Mouse (Mus musculus): Measurements from ENCODE around the gene Klhl30. TPM values are rescaled to one million over a fixed set of nuclear protein-coding genes. Genes with fewer than 3 reads are reported as not detected.

Klhl30 gene
- polyA plus RNA-seq, 1 experiment from 2014 or later = not detected

DNA sequence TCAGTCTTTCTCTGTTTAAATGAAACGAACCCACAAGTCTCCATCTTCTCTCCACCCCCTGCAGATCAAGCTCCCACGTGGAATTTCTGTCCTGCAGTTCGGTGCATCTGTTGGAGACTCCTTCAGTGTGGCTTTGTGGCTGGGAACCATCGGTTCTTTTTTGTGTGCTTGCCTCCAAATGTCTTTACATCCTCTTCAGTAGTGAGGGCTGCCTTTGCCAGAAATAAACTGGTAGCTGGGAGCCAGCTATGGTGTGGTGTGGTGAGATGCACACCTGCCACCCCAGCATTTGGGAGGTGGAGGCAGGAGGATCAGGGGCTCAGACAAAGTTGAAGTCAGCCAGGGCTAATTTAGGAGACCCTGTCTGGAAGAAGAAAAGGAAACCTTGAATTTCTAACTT lies 18.7 kb upstream of the Klhl30 start:
- Histone ChIP-seq H3K27me3 (no peaks in the 10 kb centered on the region), H3K4me3 (no peak overlapping the region), H3K36me3 (no peaks in the 10 kb centered on the region), H3K9me3 (no peaks in the 10 kb centered on the region), H3K27ac (replicated peaks) (no peak overlapping the region), H3K4me2 (replicated peaks) (no peak overlapping the region), H3K9ac (replicated peaks) (no peak overlapping the region), H3K4me1 (no peaks in the 10 kb centered on the region)
- no peak for ATAC-seq (replicated peaks)
- WGBS = 52% methylated on average over 4 of the region's 4 CpGs

DNA sequence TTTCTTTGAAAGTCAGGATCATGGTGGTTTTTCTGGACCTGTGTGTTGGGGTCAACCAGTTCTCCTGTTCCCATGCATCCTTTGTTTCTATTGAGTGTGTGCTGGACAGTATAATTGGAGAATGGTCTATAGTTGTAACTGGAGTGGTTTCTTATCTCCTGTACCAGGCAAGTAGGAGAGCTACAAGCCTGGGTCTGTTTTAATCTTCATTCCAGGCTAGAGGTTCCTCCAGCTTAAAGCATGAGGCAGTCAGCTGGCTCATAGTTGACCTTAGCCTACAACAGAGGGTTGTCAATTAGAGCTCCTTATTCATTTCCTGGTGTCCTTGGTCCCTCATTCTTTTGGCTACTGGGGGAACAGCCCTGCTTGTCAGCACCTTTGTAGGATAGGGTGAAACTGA lies 17.2 kb upstream of the Klhl30 start:
- no peak overlapping the region for H3K4me2 ChIP-seq (replicated peaks)
- no peak for ATAC-seq (replicated peaks)
- no peaks in the 10 kb centered on the region for H3K4me1 ChIP-seq
- no peaks in the 10 kb centered on the region for H3K9me3 ChIP-seq
- H3K27ac ChIP-seq (replicated peaks) = no peak overlapping the region
- no peak overlapping the region for H3K4me3 ChIP-seq
- no peaks in the 10 kb centered on the region for H3K27me3 ChIP-seq
- no peaks in the 10 kb centered on the region for H3K36me3 ChIP-seq
- no peak overlapping the region for H3K9ac ChIP-seq (replicated peaks)

DNA sequence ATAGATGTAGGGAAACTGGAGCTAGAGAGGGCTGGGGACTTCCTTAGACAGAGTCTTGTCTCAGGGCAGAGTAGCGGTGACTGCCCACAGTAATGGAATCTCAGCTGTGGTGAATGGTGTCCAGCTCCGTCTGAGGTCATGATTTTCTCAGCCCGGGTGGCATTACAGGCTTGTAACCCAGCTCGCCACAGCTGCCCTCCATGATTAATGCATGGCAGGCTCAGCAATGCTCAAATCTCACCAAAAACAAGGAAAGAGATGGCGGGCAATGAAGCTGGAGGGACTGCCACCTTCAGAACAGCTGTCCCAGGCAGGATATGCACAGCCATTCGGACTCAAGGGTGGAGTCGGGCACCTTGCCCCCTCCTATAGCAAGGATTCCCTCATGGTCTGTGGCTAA lies 13.5 kb upstream of the Klhl30 start:
- H3K9me3 ChIP-seq = no peaks in the 10 kb centered on the region
- 89% methylated on average over 7 of the region's 7 CpGs for WGBS
- H3K4me1 ChIP-seq = no peaks in the 10 kb centered on the region
- H3K4me3 ChIP-seq = no peak overlapping the region
- H3K27me3 ChIP-seq = no peaks in the 10 kb centered on the region
- H3K9ac ChIP-seq (replicated peaks) = no peak overlapping the region
- no peak overlapping the region for H3K4me2 ChIP-seq (replicated peaks)
- no peaks in the 10 kb centered on the region for H3K36me3 ChIP-seq
- no peak overlapping the region for H3K27ac ChIP-seq (replicated peaks)
- no peak for ATAC-seq (replicated peaks)

DNA sequence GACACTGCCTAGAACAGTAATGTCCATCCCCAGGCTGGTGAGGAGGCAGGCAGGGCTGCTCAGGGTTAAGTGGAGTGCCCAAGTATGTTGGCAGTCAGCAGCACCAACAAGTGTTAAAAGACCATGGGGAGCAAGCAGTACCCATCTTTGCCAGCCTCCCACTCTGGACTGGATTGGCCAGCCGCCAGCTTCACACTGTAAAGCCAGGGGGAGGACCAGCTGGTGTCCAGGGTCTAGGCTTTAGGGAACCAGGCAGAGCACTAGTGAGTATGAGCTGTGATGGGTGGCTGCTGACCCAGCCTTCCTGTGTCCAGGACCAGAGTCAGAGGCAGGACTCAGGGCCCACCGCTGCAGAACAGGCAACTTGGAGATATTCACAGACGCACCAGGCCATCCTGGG lies 6.8 kb upstream of the Klhl30 start:
- H3K4me3 ChIP-seq = no peak overlapping the region
- peaks cover 38% of the 10 kb centered on the region for H3K27me3 ChIP-seq
- no peak overlapping the region for H3K27ac ChIP-seq (replicated peaks)
- no peak overlapping the region for H3K9ac ChIP-seq (replicated peaks)
- H3K36me3 ChIP-seq = no peaks in the 10 kb centered on the region
- H3K4me2 ChIP-seq (replicated peaks) = no peak overlapping the region
- H3K4me1 ChIP-seq = peaks cover 11% of the 10 kb centered on the region
- ATAC-seq (replicated peaks) = 0 out of 2 replicates have a peak, but pooled peaks have one; percentile 14
- no peaks in the 10 kb centered on the region for H3K9me3 ChIP-seq
- WGBS = 75% methylated on average over 3 of the region's 3 CpGs

DNA sequence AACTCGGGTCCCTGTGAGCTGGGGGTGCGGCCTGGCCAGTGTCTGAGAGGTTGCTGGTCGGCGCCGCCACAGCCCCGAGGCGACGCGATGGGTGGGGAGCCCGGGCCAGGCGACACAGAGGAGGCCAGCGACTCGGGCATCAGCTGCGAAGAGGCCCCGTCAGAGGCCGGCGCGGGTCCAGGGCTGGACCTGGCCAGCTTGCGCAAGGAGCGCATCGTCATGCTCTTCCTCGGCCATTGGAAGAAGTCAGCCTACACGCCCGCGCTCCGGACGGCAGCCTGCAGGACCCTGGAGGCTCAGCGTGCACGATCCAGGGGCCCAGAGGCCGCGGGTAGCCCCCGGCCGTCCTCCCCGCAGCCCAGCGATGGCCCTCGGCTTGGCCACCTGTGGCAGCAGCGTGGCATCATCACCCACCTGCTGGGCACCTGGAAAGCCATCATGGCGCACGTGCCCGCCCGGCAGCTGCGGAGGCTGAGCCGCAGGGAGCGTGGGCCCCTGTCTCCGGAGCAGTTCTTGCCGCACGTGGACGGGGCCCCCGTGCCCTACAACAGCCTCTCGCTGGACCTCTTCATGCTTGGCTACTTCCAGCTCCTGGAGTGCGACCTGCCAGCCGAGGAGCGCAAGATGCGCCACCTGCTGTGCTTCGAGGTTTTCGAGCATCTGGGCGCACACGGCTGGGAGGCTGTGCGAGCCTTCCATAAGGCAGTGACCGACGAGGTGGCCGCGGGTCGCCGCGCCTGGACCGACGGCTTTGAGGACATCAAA lies 5.7 kb upstream of the Klhl30 start:
- peak overlapping the region; percentile 47 for H3K4me2 ChIP-seq (replicated peaks)
- H3K9ac ChIP-seq (replicated peaks) = no peak overlapping the region
- H3K36me3 ChIP-seq = no peaks in the 10 kb centered on the region
- H3K4me1 ChIP-seq = peaks cover 11% of the 10 kb centered on the region
- peaks cover 38% of the 10 kb centered on the region for H3K27me3 ChIP-seq
- peak overlapping the region; percentile 29 for H3K4me3 ChIP-seq
- no peak for ATAC-seq (replicated peaks)
- no peaks in the 10 kb centered on the region for H3K9me3 ChIP-seq
- H3K27ac ChIP-seq (replicated peaks) = no peak overlapping the region
- 2% methylated on average over 68 of the region's 68 CpGs for WGBS

DNA sequence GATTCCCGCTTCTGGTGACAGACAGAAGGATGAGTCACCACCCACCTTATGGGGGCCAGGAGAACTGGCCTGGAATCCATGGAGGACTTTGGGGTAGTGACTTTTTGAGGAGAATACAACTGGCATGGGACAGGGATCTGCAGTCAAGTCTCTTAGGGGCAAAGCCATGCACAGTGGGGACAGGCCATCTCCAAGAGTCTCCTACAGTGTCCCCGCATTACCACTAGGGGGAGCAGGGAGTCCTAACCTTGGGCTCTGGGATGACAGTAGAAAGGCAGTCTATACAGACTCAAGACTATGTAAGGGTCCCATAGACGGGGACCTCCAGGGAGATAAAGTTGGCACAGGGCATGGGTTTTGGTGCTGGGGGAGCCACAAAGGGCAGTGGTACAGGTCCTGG lies 3.9 kb upstream of the Klhl30 start:
- Histone ChIP-seq H3K4me2 (replicated peaks) (no peak overlapping the region), H3K27ac (replicated peaks) (no peak overlapping the region), H3K4me3 (no peak overlapping the region), H3K4me1 (peaks cover 11% of the 10 kb centered on the region), H3K27me3 (peaks cover 38% of the 10 kb centered on the region), H3K9me3 (no peaks in the 10 kb centered on the region), H3K9ac (replicated peaks) (no peak overlapping the region), H3K36me3 (no peaks in the 10 kb centered on the region)
- ATAC-seq (replicated peaks) = peak; percentile 86
- 35% methylated on average over 3 of the region's 3 CpGs for WGBS

DNA sequence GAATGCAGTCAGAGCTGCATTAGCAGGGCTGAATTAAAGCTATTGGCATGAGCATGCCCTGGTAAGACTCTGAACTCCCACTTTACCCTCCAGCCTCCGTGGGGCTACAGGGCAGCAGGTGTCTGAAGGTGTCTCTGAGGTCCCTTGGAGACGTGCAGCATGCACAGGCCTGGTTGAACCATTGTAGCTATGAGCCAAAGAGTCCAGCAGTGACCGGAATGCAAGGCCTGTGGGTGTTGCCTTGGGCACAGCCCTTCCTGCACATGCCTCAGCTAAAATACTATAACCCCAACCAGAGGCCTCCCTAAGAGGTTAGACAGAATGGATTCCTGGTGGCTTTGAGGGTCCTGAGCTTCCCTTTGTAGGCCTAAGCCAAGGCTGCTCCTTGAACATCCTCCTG lies 433 bp downstream of the Klhl30 start:
- no peak overlapping the region for H3K4me2 ChIP-seq (replicated peaks)
- H3K36me3 ChIP-seq = no peaks in the 10 kb centered on the region
- no peak overlapping the region for H3K9ac ChIP-seq (replicated peaks)
- H3K27ac ChIP-seq (replicated peaks) = no peak overlapping the region
- no peak overlapping the region for H3K4me3 ChIP-seq
- H3K4me1 ChIP-seq = no peaks in the 10 kb centered on the region
- peaks cover 6% of the 10 kb centered on the region for H3K27me3 ChIP-seq
- H3K9me3 ChIP-seq = no peaks in the 10 kb centered on the region
- 78% methylated on average over 3 of the region's 3 CpGs for WGBS
- ATAC-seq (replicated peaks) = no peak

DNA sequence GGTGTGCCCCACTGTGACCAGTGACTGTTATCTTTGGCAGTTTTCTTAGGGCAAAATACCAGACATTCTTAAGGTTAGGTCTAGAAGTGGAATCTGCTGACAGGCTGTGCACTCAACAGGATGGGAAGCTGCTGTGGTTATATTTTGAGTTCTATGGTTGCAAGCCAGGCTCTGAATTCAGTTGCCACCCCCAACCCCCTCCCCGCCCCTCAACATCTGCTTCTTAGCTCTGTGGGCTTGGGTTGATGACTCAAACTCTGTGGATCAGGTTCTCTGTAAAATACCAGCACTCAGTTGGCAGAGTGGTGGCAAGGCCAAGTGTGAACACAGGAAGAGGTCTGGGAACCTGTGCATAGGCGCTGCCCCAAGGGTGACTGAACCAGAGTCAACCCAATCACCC lies 1.5 kb downstream of the Klhl30 start:
- H3K36me3 ChIP-seq = no peaks in the 10 kb centered on the region
- no peaks in the 10 kb centered on the region for H3K27me3 ChIP-seq
- H3K4me1 ChIP-seq = no peaks in the 10 kb centered on the region
- 79% methylated on average over 2 of the region's 2 CpGs for WGBS
- no peak overlapping the region for H3K27ac ChIP-seq (replicated peaks)
- no peak for ATAC-seq (replicated peaks)
- no peak overlapping the region for H3K4me2 ChIP-seq (replicated peaks)
- no peaks in the 10 kb centered on the region for H3K9me3 ChIP-seq
- no peak overlapping the region for H3K4me3 ChIP-seq
- H3K9ac ChIP-seq (replicated peaks) = no peak overlapping the region

DNA sequence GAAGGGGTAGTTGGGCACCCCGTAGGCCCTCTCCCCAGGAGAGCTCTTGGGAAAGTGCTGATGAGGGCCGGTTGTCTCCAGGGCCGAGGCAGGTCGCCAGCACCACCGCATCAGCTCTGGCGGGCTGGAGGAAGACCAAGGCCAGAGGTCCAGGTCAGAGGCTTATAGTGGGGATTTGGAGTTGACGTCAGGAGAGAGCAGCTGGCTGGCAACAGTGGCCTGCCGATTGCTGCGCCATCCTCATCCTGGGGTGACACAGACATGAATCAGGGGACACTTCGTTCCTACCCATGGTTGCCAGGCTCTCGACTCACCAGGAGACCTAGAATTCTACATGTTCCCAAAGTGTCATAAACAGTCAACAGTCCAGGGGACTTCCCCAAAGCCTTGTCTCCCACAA lies 5.3 kb downstream of the Klhl30 start:
- Histone ChIP-seq H3K4me1 (no peaks in the 10 kb centered on the region), H3K27ac (replicated peaks) (no peak overlapping the region), H3K9me3 (no peaks in the 10 kb centered on the region), H3K27me3 (no peaks in the 10 kb centered on the region), H3K9ac (replicated peaks) (no peak overlapping the region), H3K36me3 (no peaks in the 10 kb centered on the region), H3K4me3 (no peak overlapping the region), H3K4me2 (replicated peaks) (no peak overlapping the region)
- ATAC-seq (replicated peaks) = no peak
- 89% methylated on average over 11 of the region's 11 CpGs for WGBS

DNA sequence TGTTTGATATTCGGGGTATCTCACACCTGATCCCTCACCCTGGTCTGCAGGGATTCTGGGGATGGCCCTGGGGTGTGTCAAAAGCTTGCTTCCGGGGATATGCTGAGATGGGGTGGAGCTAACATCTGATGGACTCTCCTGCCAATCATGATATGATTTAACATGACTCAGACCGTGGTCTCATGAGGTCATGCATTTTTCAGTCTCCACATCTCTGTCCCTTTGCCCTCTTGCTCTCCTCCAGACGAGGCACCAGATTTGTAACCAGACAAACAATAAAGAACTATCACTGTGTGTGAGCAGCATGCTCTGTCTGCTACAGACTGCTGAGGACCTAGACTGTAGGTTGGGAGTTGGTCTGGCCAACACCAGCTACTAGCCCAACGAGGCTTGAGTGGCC lies 11.3 kb downstream of the Klhl30 start:
- Histone ChIP-seq H3K9me3 (no peaks in the 10 kb centered on the region), H3K27ac (replicated peaks) (no peak overlapping the region), H3K4me3 (no peak overlapping the region), H3K4me2 (replicated peaks) (no peak overlapping the region), H3K27me3 (no peaks in the 10 kb centered on the region; the same call in 1 of the 2 replicates), H3K36me3 (no peaks in the 10 kb centered on the region), H3K9ac (replicated peaks) (no peak overlapping the region), H3K4me1 (peaks cover 12% of the 10 kb centered on the region)
- 81% methylated on average over 5 of the region's 5 CpGs for WGBS
- no peak for ATAC-seq (replicated peaks)

DNA sequence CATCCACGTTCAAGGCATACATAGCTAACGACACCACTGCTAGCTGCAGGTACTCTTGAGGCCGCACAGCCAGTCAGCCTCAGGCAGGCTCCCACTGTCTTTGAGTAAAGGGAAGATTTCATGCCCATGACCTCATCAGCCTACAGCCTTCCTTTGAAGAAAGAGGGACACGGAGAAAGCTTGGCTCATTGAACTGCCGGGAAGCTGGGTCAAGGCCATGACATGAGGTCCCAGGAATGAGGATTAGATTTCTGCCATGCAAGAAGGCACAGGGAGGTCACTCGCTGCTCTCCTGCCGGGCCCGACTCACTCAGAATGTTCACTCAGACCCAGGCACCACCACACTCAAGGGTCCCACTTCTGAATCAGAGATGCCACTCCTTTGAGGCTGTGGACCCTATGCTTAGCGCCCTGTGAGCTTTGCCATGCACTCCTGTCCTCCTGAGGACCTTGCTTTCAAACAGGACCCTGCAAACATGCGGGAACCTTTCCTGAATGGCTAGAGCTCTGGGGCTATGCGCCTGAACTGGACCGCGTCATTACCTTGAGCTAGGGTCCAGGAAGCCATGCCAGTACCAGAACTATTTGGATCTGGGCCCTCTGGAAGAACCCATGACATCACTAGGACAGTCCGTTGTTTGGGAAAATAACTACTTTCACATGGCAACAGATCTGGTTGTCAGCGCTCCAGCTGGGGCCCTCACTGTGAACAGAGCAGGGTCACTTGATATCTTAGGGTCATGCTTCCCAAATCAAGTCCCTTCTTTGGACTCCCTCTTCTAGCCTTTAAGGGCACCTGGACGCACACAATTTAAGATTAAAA lies 14.2 kb downstream of the Klhl30 start:
- Histone ChIP-seq H3K36me3 (no peaks in the 10 kb centered on the region; the same call in 1 of the 2 replicates), H3K4me2 (replicated peaks) (no peak overlapping the region), H3K27ac (replicated peaks) (no peak overlapping the region), H3K9ac (replicated peaks) (no peak overlapping the region), H3K9me3 (no peaks in the 10 kb centered on the region), H3K27me3 (no peaks in the 10 kb centered on the region; the same call in 1 of the 2 replicates), H3K4me3 (no peak overlapping the region), H3K4me1 (peaks cover 12% of the 10 kb centered on the region)
- 93% methylated on average over 16 of the region's 16 CpGs for WGBS
- no peak for ATAC-seq (replicated peaks)

DNA sequence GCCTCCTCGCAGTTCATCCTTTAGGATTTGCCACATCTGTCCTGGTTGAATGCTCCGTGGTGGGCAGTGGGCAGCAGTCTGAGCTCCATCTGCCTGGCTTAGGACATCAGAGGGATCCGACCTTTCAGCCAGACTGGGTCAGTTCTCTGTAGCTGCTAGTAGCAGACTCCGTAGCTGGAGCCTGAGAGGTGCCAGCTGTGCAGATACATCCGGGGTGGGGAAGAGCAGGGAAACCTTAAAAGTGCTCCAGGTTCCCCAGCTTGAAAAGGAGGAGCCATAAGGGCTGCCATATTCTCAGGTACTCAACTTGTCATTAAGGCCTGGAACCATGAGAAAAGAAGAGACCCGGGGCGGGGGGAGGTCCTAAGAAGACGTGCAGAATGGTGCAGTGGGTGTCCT lies 15.0 kb downstream of the Klhl30 start:
- no peak for ATAC-seq (replicated peaks)
- H3K4me2 ChIP-seq (replicated peaks) = peak overlapping the region; percentile 76
- no peaks in the 10 kb centered on the region; the same call in 1 of the 2 replicates for H3K27me3 ChIP-seq
- whole genome bisulfite sequencing = 29% methylated on average over 8 of the region's 8 CpGs
- H3K9me3 ChIP-seq = no peaks in the 10 kb centered on the region
- no peak overlapping the region for H3K27ac ChIP-seq (replicated peaks)
- peaks cover 12% of the 10 kb centered on the region for H3K4me1 ChIP-seq
- peak overlapping the region; percentile 42; the same call in 1 of the 2 replicates for H3K4me3 ChIP-seq
- H3K36me3 ChIP-seq = no peaks in the 10 kb centered on the region; the same call in 1 of the 2 replicates
- 0 out of 2 replicates have a peak overlapping the region, but pooled peaks have one; percentile 42 for H3K9ac ChIP-seq (replicated peaks)

Measured in forebrain, embryonic 15.5 days (tissue).